Mouse (Mus musculus) testis, postnatal 10 days (tissue): ENCODE data around the gene Dnaja2.
A peak's percentile ranks its signal among the peaks of the same experiment; 100 is the strongest.

Source experiments
- DNase-seq: peaks from one replicate; pipeline ENCODE4 v3.0.0; 2021; ENCODE audit warnings: low spot score

Gene Dnaja2

GRCm38 (mm10) chr8:85555181-85556145 is at the start of gene Dnaja2:
Gene Dnaja2, minus strand, starts transcription at chr8:85555344.
- peak; percentile 95 for DNase-seq

- DNase-seq: no peak
Measured at GRCm38 (mm10) chr8:85604201-85604600, 49.1 kb upstream of the Dnaja2 start.

- peak; percentile 81 for DNase-seq
Measured at GRCm38 (mm10) chr8:85603203-85603895, 48.2 kb upstream of the Dnaja2 start.

- DNase-seq: no peak
Measured at GRCm38 (mm10) chr8:85602737-85603136, 47.6 kb upstream of the Dnaja2 start.

GRCm38 (mm10) chr8:85601741-85602140 is 46.6 kb upstream of the Dnaja2 start:
- no peak for DNase-seq

GRCm38 (mm10) chr8:85597413-85598191 is 42.5 kb upstream of the Dnaja2 start:
- DNase-seq: no peak

- DNase-seq: peak; percentile 71
Measured at GRCm38 (mm10) chr8:85595391-85595790, 40.2 kb upstream of the Dnaja2 start.

GRCm38 (mm10) chr8:85594983-85595382 is 39.8 kb upstream of the Dnaja2 start:
- DNase-seq: no peak

- DNase-seq: no peak
Measured at GRCm38 (mm10) chr8:85593324-85593723, 38.2 kb upstream of the Dnaja2 start.

GRCm38 (mm10) chr8:85591532-85591931 is 36.4 kb upstream of the Dnaja2 start:
- no peak for DNase-seq

GRCm38 (mm10) chr8:85590258-85590657 is 35.1 kb upstream of the Dnaja2 start:
- DNase-seq: no peak

GRCm38 (mm10) chr8:85588596-85588995 is 33.5 kb upstream of the Dnaja2 start:
- DNase-seq: no peak

- no peak for DNase-seq
Measured at GRCm38 (mm10) chr8:85577666-85578065, 22.5 kb upstream of the Dnaja2 start.

GRCm38 (mm10) chr8:85573972-85574496 is 18.9 kb upstream of the Dnaja2 start:
- no peak for DNase-seq

- no peak for DNase-seq
Measured at GRCm38 (mm10) chr8:85570466-85570865, 15.3 kb upstream of the Dnaja2 start.

- DNase-seq: no peak
Measured at GRCm38 (mm10) chr8:85567801-85568200, 12.7 kb upstream of the Dnaja2 start.

GRCm38 (mm10) chr8:85565186-85565585 is 10.0 kb upstream of the Dnaja2 start:
- no peak for DNase-seq

- no peak for DNase-seq
Measured at GRCm38 (mm10) chr8:85563336-85563735, 8.2 kb upstream of the Dnaja2 start.

GRCm38 (mm10) chr8:85559966-85560365 is 4.8 kb upstream of the Dnaja2 start:
- no peak for DNase-seq

- no peak for DNase-seq
Measured at GRCm38 (mm10) chr8:85559201-85559600, 4.1 kb upstream of the Dnaja2 start.

GRCm38 (mm10) chr8:85557601-85557986 is 2.5 kb upstream of the Dnaja2 start:
- no peak for DNase-seq

- no peak for DNase-seq
Measured at GRCm38 (mm10) chr8:85556986-85557600, 1.9 kb upstream of the Dnaja2 start.
